Mouse (Mus musculus) CH12.LX (cell line): ENCODE results near the gene 4931422A03Rik. TPM values are rescaled to one million over a fixed set of nuclear protein-coding genes. Genes with fewer than 3 reads are reported as not detected.

ENCODE experiments used
- DNase-seq: peaks from one replicate; pipeline ENCODE4 v3.0.0-alpha.2; 2013; ENCODE audit errors: extremely low read depth
- H3K27ac ChIP-seq: 2 replicates; pipeline ENCODE4 v1.5.1; 2012; ENCODE audit warnings: low read depth, mild to moderate bottlenecking, control low read depth, moderate library complexity; ENCODE audit not compliant: insufficient read depth
- H3K27me3 ChIP-seq: replicated peaks from 2 replicates; pipeline ENCODE3; 2012; ENCODE audit warnings: inconsistent platforms
- H3K36me3 ChIP-seq, 2 experiments: replicated peaks in 1 of 2; 2 replicates each; pipeline versions ENCODE3 to v1.6.1; 2012; ENCODE audit warnings: inconsistent platforms in 1 of 2, low read length in 1 of 2, mild to moderate bottlenecking in 1 of 2, mixed read lengths in 1 of 2, moderate library complexity in 1 of 2; ENCODE audit not compliant: control insufficient read depth in 1 of 2, insufficient read depth in 1 of 2
- H3K4me1 ChIP-seq, 2 experiments: 2 replicates each; pipeline ENCODE4 v1.6.1; 2012; ENCODE audit warnings: inconsistent platforms in 1 of 2, moderate library complexity in 1 of 2; ENCODE audit not compliant: insufficient read depth in 2 of 2, control insufficient read depth in 1 of 2
- H3K4me2 ChIP-seq: 2 replicates; pipeline ENCODE4 v1.6.1; 2012; ENCODE audit warnings: low read depth, mild to moderate bottlenecking, control low read depth; ENCODE audit not compliant: poor library complexity, insufficient read depth, severe bottlenecking
- H3K4me3 ChIP-seq, 3 experiments: fragments of 150-350 bp in 1 of 3; sonication (generic) in 1 of 3; replicated peaks in 1 of 3; 2 replicates each; pipeline versions ENCODE3 to v1.5.1; 2011 to 2012; ENCODE audit warnings: low read depth in 2 of 3, low read length in 2 of 3, mild to moderate bottlenecking in 2 of 3, moderate library complexity in 2 of 3, control low read depth in 1 of 3, improper control_type of control experiment in 1 of 3, inconsistent platforms in 1 of 3, mixed read lengths in 1 of 3; ENCODE audit not compliant: poor library complexity in 1 of 3
- H3K79me2 ChIP-seq: replicated peaks from 2 replicates; pipeline ENCODE4 v1.6.1; 2012; ENCODE audit warnings: mild to moderate bottlenecking, moderate library complexity; ENCODE audit not compliant: control insufficient read depth, poor library complexity, insufficient read depth, severe bottlenecking; ENCODE audit errors: extremely low read depth
- H3K9ac ChIP-seq: 2 replicates; pipeline ENCODE4 v1.6.1; 2012; ENCODE audit warnings: low read depth, mild to moderate bottlenecking, control low read depth, moderate library complexity; ENCODE audit not compliant: insufficient read depth
- H3K9me3 ChIP-seq: replicated peaks from 2 replicates; pipeline ENCODE3; 2012; ENCODE audit warnings: low read length, inconsistent platforms, mixed read lengths
- BHLHE40 ChIP-seq: IDR thresholded peaks from 2 replicates; pipeline ENCODE4 v1.6.1; 2011; ENCODE audit warnings: mild to moderate bottlenecking, low read depth, low read length, improper control_type of control experiment
- CHD1 ChIP-seq: IDR thresholded peaks from 2 replicates; pipeline ENCODE4 v1.6.1; 2012; ENCODE audit warnings: low read depth, low read length, improper control_type of control experiment, inconsistent platforms
- CHD2 ChIP-seq: IDR thresholded peaks from 2 replicates; pipeline ENCODE4 v1.6.1; 2011; ENCODE audit warnings: low read length, improper control_type of control experiment
- CTCF ChIP-seq, 2 experiments: IDR thresholded peaks in 1 of 2; conservative IDR thresholded peaks in 1 of 2; 2 replicates each; pipeline ENCODE4 v1.5.1; 2011 to 2012; ENCODE audit warnings: low read depth in 2 of 2, low read length in 2 of 2, improper control_type of control experiment in 1 of 2, inconsistent platforms in 1 of 2, mild to moderate bottlenecking in 1 of 2, moderate library complexity in 1 of 2
- E2F4 ChIP-seq: IDR thresholded peaks from 2 replicates; pipeline ENCODE4 v1.6.1; 2011; ENCODE audit warnings: low read depth, low read length, improper control_type of control experiment; ENCODE audit not compliant: insufficient replicate concordance
- ELF1 ChIP-seq: IDR thresholded peaks from 2 replicates; pipeline ENCODE4 v1.6.1; 2014; ENCODE audit warnings: low read depth, mild to moderate bottlenecking, inconsistent platforms, low read length, improper control_type of control experiment
- EP300 ChIP-seq: IDR thresholded peaks from 2 replicates; pipeline ENCODE4 v1.6.1; 2011; ENCODE audit warnings: low read length, improper control_type of control experiment
- ETS1 ChIP-seq: conservative IDR thresholded peaks from 2 replicates; pipeline ENCODE4 v1.6.1; 2012; ENCODE audit warnings: low read depth, mild to moderate bottlenecking, inconsistent platforms, low read length, improper control_type of control experiment, moderate library complexity
- GABPA ChIP-seq: IDR thresholded peaks from 2 replicates; pipeline ENCODE4 v1.6.1; 2012; ENCODE audit warnings: low read depth, low read length, improper control_type of control experiment, inconsistent platforms; ENCODE audit not compliant: insufficient replicate concordance
- HCFC1 ChIP-seq: IDR thresholded peaks from 2 replicates; pipeline ENCODE4 v1.6.1; 2012; ENCODE audit warnings: low read depth, mild to moderate bottlenecking, inconsistent platforms, low read length, improper control_type of control experiment
- IRF4 ChIP-seq: IDR thresholded peaks from 2 replicates; pipeline ENCODE4 v1.6.1; 2014; ENCODE audit warnings: low read depth, mild to moderate bottlenecking, inconsistent platforms, low read length, improper control_type of control experiment
- JUN ChIP-seq: IDR thresholded peaks from 2 replicates; pipeline ENCODE4 v1.6.1; 2011; ENCODE audit warnings: low read depth, mild to moderate bottlenecking, low read length, improper control_type of control experiment, moderate library complexity; ENCODE audit not compliant: insufficient read depth
- JUND ChIP-seq: conservative IDR thresholded peaks from 2 replicates; pipeline ENCODE4 v1.6.1; 2011; ENCODE audit warnings: low read depth, low read length, improper control_type of control experiment
- KAT2A ChIP-seq: IDR thresholded peaks from 2 replicates; pipeline ENCODE4 v1.6.1; 2012; ENCODE audit warnings: low read length, improper control_type of control experiment, inconsistent platforms; ENCODE audit not compliant: insufficient replicate concordance
- MAFK ChIP-seq: IDR thresholded peaks from 2 replicates; pipeline ENCODE4 v1.6.1; 2011; ENCODE audit warnings: low read length, improper control_type of control experiment; ENCODE audit not compliant: insufficient replicate concordance
- MAX ChIP-seq: IDR thresholded peaks from 2 replicates; pipeline ENCODE4 v1.6.1; 2011; ENCODE audit warnings: low read length, improper control_type of control experiment
- MAZ ChIP-seq: IDR thresholded peaks from 2 replicates; pipeline ENCODE4 v1.6.1; 2012; ENCODE audit warnings: low read depth, mild to moderate bottlenecking, inconsistent platforms, low read length, improper control_type of control experiment, moderate library complexity
- MEF2A ChIP-seq: IDR thresholded peaks from 2 replicates; pipeline ENCODE4 v1.6.1; 2014; ENCODE audit warnings: low read depth, mild to moderate bottlenecking, inconsistent platforms, low read length, improper control_type of control experiment, borderline replicate concordance
- MXI1 ChIP-seq: IDR thresholded peaks from 2 replicates; pipeline ENCODE4 v1.6.1; 2011; ENCODE audit warnings: mild to moderate bottlenecking, low read depth, low read length, improper control_type of control experiment
- MYC ChIP-seq: IDR thresholded peaks from 2 replicates; pipeline ENCODE4 v1.6.1; 2011; ENCODE audit warnings: low read depth, mild to moderate bottlenecking, improper control_type of control experiment, low read length
- NELFE ChIP-seq: IDR thresholded peaks from 2 replicates; pipeline ENCODE4 v1.6.1; 2011; ENCODE audit warnings: low read depth, low read length, improper control_type of control experiment
- NRF1 ChIP-seq: IDR thresholded peaks from 2 replicates; pipeline ENCODE4 v1.6.1; 2014; ENCODE audit warnings: low read depth, mild to moderate bottlenecking, inconsistent platforms, low read length, improper control_type of control experiment, moderate library complexity
- POLR2A ChIP-seq: IDR thresholded peaks from 2 replicates; pipeline ENCODE4 v1.6.1; 2011; ENCODE audit warnings: low read depth, mild to moderate bottlenecking, improper control_type of control experiment, low read length
- POLR2AphosphoS2 ChIP-seq: IDR thresholded peaks from 2 replicates; pipeline ENCODE4 v1.6.1; 2011; ENCODE audit warnings: low read depth, low read length, improper control_type of control experiment
- RAD21 ChIP-seq: IDR thresholded peaks from 2 replicates; pipeline ENCODE4 v1.6.1; 2011; ENCODE audit warnings: low read depth, mild to moderate bottlenecking, low read length, improper control_type of control experiment, moderate library complexity
- RCOR1 ChIP-seq: conservative IDR thresholded peaks from 2 replicates; pipeline ENCODE4 v1.6.1; 2012; ENCODE audit warnings: low read depth, mild to moderate bottlenecking, inconsistent platforms, low read length, improper control_type of control experiment
- SIN3A ChIP-seq: IDR thresholded peaks from 2 replicates; pipeline ENCODE4 v1.6.1; 2012; ENCODE audit warnings: low read length, improper control_type of control experiment, inconsistent platforms
- SMC3 ChIP-seq: IDR thresholded peaks from 2 replicates; pipeline ENCODE4 v1.6.1; 2011; ENCODE audit warnings: low read depth, low read length, improper control_type of control experiment
- TBP ChIP-seq: conservative IDR thresholded peaks from 2 replicates; pipeline ENCODE4 v1.6.1; 2011; ENCODE audit warnings: low read depth, low read length, improper control_type of control experiment
- TCF12 ChIP-seq: IDR thresholded peaks from 2 replicates; pipeline ENCODE4 v1.6.1; 2014; ENCODE audit warnings: low read depth, mild to moderate bottlenecking, inconsistent platforms, low read length, improper control_type of control experiment
- UBTF ChIP-seq: IDR thresholded peaks from 2 replicates; pipeline ENCODE4 v1.6.1; 2012; ENCODE audit warnings: low read depth, mild to moderate bottlenecking, inconsistent platforms, low read length, improper control_type of control experiment, moderate library complexity
- USF1 ChIP-seq: IDR thresholded peaks from 2 replicates; pipeline ENCODE4 v1.6.1; 2014; ENCODE audit warnings: low read depth, mild to moderate bottlenecking, inconsistent platforms, low read length, improper control_type of control experiment
- USF2 ChIP-seq: conservative IDR thresholded peaks from 2 replicates; pipeline ENCODE4 v1.6.1; 2011; ENCODE audit warnings: low read depth, low read length, improper control_type of control experiment
- ZKSCAN1 ChIP-seq: IDR thresholded peaks from 2 replicates; pipeline ENCODE4 v1.6.1; 2012; ENCODE audit warnings: low read depth, inconsistent platforms, low read length, improper control_type of control experiment, borderline replicate concordance
- ZMIZ1 ChIP-seq: IDR thresholded peaks from 2 replicates; pipeline ENCODE4 v1.6.1; 2012; ENCODE audit warnings: low read depth, mild to moderate bottlenecking, inconsistent platforms, low read length, improper control_type of control experiment
- ZNF384 ChIP-seq: IDR thresholded peaks from 2 replicates; pipeline ENCODE4 v1.6.1; 2012; ENCODE audit warnings: low read depth, low read length, improper control_type of control experiment, inconsistent platforms
- dilution Hi-C: fragments of 300-500 bp; cut with MboI; formaldehyde crosslinking; loops from 2 replicates; pipeline ENCODE4 v1.14.3; 2020; ENCODE audit warnings: low sequenced_read_pairs; ENCODE audit not compliant: extremely low pct_unique_long_range_greater_than_20kb, extremely low pct_ligation_motif_present
- in situ Hi-C: fragments of 300-500 bp; cut with MboI; formaldehyde crosslinking; loops from 3 replicates; pipeline ENCODE4 v1.14.3; 2019; ENCODE audit warnings: low sequenced_read_pairs, low pct_ligation_motif_present, low pct_unique_long_range_greater_than_20kb, mixed read lengths
- polyA plus RNA-seq: library from polyadenylated mRNA; unstranded; fragments of >175 nt; gene quantifications from 2 replicates; pipeline ENCODE4 v1.2.1, GENCODE M21; 2012; ENCODE audit warnings: low read depth; ENCODE audit not compliant: insufficient read length
- total RNA-seq, 2 experiments: library from RNA; depleted of rRNA; stranded (reverse); fragments of 300-350 nt in 1 of 2; fragments of >200 nt in 1 of 2; gene quantifications; 2 replicates each; pipeline ENCODE4 v1.2.3; 2012 to 2014

Gene 4931422A03Rik
- total and polyA plus RNA-seq, 3 experiments, result 0.68 to 2.4 TPM; not detected in 1

- no peak for TF ChIP-seq RCOR1
- no peak for TF ChIP-seq POLR2AphosphoS2
- peak; percentile 71 for TF ChIP-seq TCF12
- TF ChIP-seq RAD21, result no peak
- no peak for TF ChIP-seq HCFC1
- TF ChIP-seq SMC3, result no peak
- no peak for TF ChIP-seq MAZ
- no peak for TF ChIP-seq USF1
- TF ChIP-seq NRF1, result no peak
These were observed 89.2 kb downstream of the 4931422A03Rik start (continued) for GRCm38 (mm10) chr2:103939003-103939402.

- Histone ChIP-seq H3K4me2 (peak overlapping the region; percentile 42), H3K27ac (peak overlapping the region; percentile 87), H3K4me3 (no peak overlapping the region), H3K9me3 (no peaks in the 10 kb centered on the region), H3K4me1 (peaks cover 55 to 79% of the 10 kb centered on the region in 2 experiments), H3K36me3 (no peaks in the 10 kb centered on the region), H3K9ac (peak overlapping the region; percentile 44), H3K27me3 (no peaks in the 10 kb centered on the region), H3K79me2 (no peaks in the 10 kb centered on the region)
- dilution Hi-C loops, result no loop called here
- in situ Hi-C loops, result no loop called here
- peak; percentile 91 for DNase-seq
- TF ChIP-seq MXI1 (peak; percentile 78), SIN3A (0 out of 2 replicates have a peak, but pooled peaks have one; percentile 39), RCOR1 (peak; percentile 78), ETS1 (peak; percentile 74), ELF1 (no peak), CHD2 (peak; percentile 48; the same call in 1 of the 2 replicates), ZMIZ1 (peak; percentile 56; the same call in 1 of the 2 replicates), UBTF (0 out of 2 replicates have a peak, but pooled peaks have one; percentile 30), ZKSCAN1 (no peak), NRF1 (no peak), USF1 (no peak), CHD1 (peak; percentile 93; the same call in 1 of the 2 replicates), BHLHE40 (peak; percentile 74), POLR2A (peak; percentile 32; the same call in 1 of the 2 replicates), HCFC1 (no peak), MAFK (peak; percentile 74), MAZ (peak; percentile 56; the same call in 1 of the 2 replicates), USF2 (no peak), MEF2A (peak; percentile 82; the same call in 1 of the 2 replicates), RAD21 (peak; percentile 10), MAX (peak; percentile 42), TCF12 (peak; percentile 74), IRF4 (peak; percentile 95), KAT2A (no peak), ZNF384 (0 out of 2 replicates have a peak, but pooled peaks have one; percentile 7), JUND (peak; percentile 80), MYC (0 out of 2 replicates have a peak, but pooled peaks have one; percentile 44), E2F4 (0 out of 2 replicates have a peak, but pooled peaks have one; percentile 44), EP300 (peak; percentile 91), POLR2AphosphoS2 (no peak), CTCF (conservative IDR thresholded peaks at IDR 0.05 in 1 of 2, IDR thresholded peaks at IDR 0.05 in 1 of 2; ENCODE audit: low read depth in 2 of 2, low read length in 2 of 2) (no peak), GABPA (no peak), JUN (peak; percentile 89), TBP (no peak), SMC3 (peak; percentile 24), NELFE (peak; percentile 53; the same call in 1 of the 2 replicates)
These were observed 89.6 kb downstream of the 4931422A03Rik start for GRCm38 (mm10) chr2:103938573-103938972.
